Mouse (Mus musculus): ENCODE data around the gene Kpna1.

- TF ChIP-seq CTCF (IDR thresholded peaks at IDR 0.05; ENCODE audit: low read depth) (no peak), EP300 (optimal IDR thresholded peaks at IDR 0.05) (no peak)
Observed at GRCm38 (mm10) chr16:35981363-35981821, 2.8 kb downstream of the Kpna1 start.
